Mouse (Mus musculus): ENCODE measurements at regions not wholly inside any gene's neighbourhood (a gene's known extent, or its start where the extent isn't known, plus 50 kb on each side); places are given as distances from the start of the nearest gene placed in this dataset.

- no peak overlapping the region for H3ac ChIP-seq (ENCODE audit: control insufficient read depth, insufficient read length)
- no peaks in the 10 kb centered on the region for H3K79me2 ChIP-seq (ENCODE audit: control insufficient read depth, insufficient read depth)
- H3K36me3 ChIP-seq (ENCODE audit: control insufficient read depth, insufficient read depth), result no peaks in the 10 kb centered on the region
- H3K27me3 ChIP-seq (ENCODE audit: control insufficient read depth, insufficient read depth, insufficient read length), result no peaks in the 10 kb centered on the region
- H3K4me3 ChIP-seq, result no peak overlapping the region
- TF ChIP-seq CEBPB (IDR thresholded peaks at IDR 0.05; ENCODE audit: insufficient read depth, poor library complexity, severe bottlenecking) (no peak), REST (IDR thresholded peaks at IDR 0.05; ENCODE audit: insufficient read depth, insufficient read length) (no peak), POLR2AphosphoS2 (IDR thresholded peaks at IDR 0.05; ENCODE audit: insufficient read length, low read depth) (no peak), USF1 (IDR thresholded peaks at IDR 0.05; ENCODE audit: low read depth) (no peak), MAX (IDR thresholded peaks at IDR 0.05; ENCODE audit: low read depth) (no peak), MYOG (IDR thresholded peaks at IDR 0.05; ENCODE audit: control insufficient read depth in 1 of 3, insufficient read depth in 1 of 3, insufficient read length in 2 of 3, low read depth in 2 of 3) (no peak), TCF12 (IDR thresholded peaks at IDR 0.05; ENCODE audit: insufficient read depth, poor library complexity, severe bottlenecking) (no peak), SRF (IDR thresholded peaks at IDR 0.05; ENCODE audit: control insufficient read depth, insufficient read length, low read depth) (no peak), MYOD1 (IDR thresholded peaks at IDR 0.05; ENCODE audit: control insufficient read depth in 1 of 3, insufficient read length in 2 of 3, low read depth in 2 of 3) (no peak), TCF3 (IDR thresholded peaks at IDR 0.05; ENCODE audit: insufficient read length, low read depth) (no peak), E2F4 (IDR thresholded peaks at IDR 0.05; ENCODE audit: insufficient read depth) (no peak), POLR2A (IDR thresholded peaks at IDR 0.05; ENCODE audit: insufficient read length, low read depth) (no peak)
- no peak overlapping the region for H3K4me2 ChIP-seq (ENCODE audit: low read depth)
Observed at GRCm38 (mm10) chr15:61411821-61412220, 489.0 kb upstream of the A1bg start.

DNA sequence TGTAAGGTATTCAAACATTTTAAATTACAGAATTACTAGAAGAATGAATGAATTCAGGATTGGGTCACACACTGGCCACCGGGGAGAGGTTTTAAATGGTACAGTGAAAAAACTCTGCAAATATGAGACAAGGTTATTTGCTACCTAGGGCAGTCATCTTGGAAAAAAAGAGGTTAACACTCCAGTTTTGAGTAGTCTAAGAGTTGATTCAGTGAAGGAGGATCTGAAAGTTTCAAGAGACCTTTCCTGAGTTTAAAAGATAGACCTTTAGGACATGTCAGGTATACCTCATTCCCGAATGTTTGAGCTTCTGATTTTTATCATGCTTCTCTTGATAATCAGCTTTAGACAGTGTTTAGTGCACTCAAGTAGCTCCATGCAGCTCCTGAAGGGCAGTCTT lies 488.0 kb upstream of the A1bg start:
- Histone ChIP-seq H3K36me3 (ENCODE audit: control insufficient read depth, insufficient read depth) (no peaks in the 10 kb centered on the region), H3K4me2 (ENCODE audit: low read depth) (no peak overlapping the region), H3K27me3 (ENCODE audit: control insufficient read depth, insufficient read depth, insufficient read length) (no peaks in the 10 kb centered on the region), H3ac (ENCODE audit: control insufficient read depth, insufficient read length) (no peak overlapping the region), H3K4me3 (no peak overlapping the region), H3K79me2 (ENCODE audit: control insufficient read depth, insufficient read depth) (no peaks in the 10 kb centered on the region)
- no peak for TF ChIP-seq REST (IDR thresholded peaks at IDR 0.05; ENCODE audit: insufficient read depth, insufficient read length)
- TF ChIP-seq SRF (IDR thresholded peaks at IDR 0.05; ENCODE audit: control insufficient read depth, insufficient read length, low read depth), result no peak
- TF ChIP-seq MYOG (IDR thresholded peaks at IDR 0.05; ENCODE audit: control insufficient read depth in 1 of 3, insufficient read depth in 1 of 3, insufficient read length in 2 of 3, low read depth in 2 of 3), result no peak

- Histone ChIP-seq H3K79me2 (ENCODE audit: control insufficient read depth, insufficient read depth) (no peaks in the 10 kb centered on the region), H3K36me3 (ENCODE audit: control insufficient read depth, insufficient read depth) (no peaks in the 10 kb centered on the region), H3K4me2 (ENCODE audit: low read depth) (no peak overlapping the region), H3ac (ENCODE audit: control insufficient read depth, insufficient read length) (no peak overlapping the region), H3K4me3 (no peak overlapping the region), H3K27me3 (ENCODE audit: control insufficient read depth, insufficient read depth, insufficient read length) (no peaks in the 10 kb centered on the region)
- TF ChIP-seq USF1 (IDR thresholded peaks at IDR 0.05; ENCODE audit: low read depth), result no peak
- TF ChIP-seq TCF3 (IDR thresholded peaks at IDR 0.05; ENCODE audit: insufficient read length, low read depth), result no peak
- no peak for TF ChIP-seq POLR2A (IDR thresholded peaks at IDR 0.05; ENCODE audit: insufficient read length, low read depth)
Observed at GRCm38 (mm10) chr15:61408621-61409020, 485.8 kb upstream of the A1bg start.

GRCm38 (mm10) chr15:61400720-61401119 lies 477.9 kb upstream of the A1bg start:
- H3K36me3 ChIP-seq (ENCODE audit: control insufficient read depth, insufficient read depth), result no peaks in the 10 kb centered on the region

DNA sequence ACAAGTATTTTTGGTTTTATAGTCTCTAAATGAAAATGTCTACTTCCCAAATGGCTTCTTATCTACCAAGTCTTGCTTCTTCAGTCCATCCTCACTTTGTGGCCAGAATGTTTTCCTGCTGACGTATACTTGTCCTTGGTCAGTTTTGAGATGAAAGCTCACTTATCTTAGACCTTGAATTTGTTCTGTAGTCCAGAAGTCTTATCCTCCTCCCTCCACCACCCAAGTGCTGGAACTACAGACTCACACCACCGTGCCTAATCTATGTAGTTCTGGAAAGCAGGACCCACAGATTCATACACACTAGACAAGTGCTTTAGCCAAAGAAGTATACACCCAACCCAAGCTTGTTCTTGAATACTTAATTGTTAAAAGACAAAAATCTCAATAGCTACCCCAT lies 477.2 kb upstream of the A1bg start:
- Histone ChIP-seq H3K79me2 (ENCODE audit: control insufficient read depth, insufficient read depth) (no peaks in the 10 kb centered on the region), H3K4me2 (ENCODE audit: low read depth) (no peak overlapping the region), H3K27me3 (ENCODE audit: control insufficient read depth, insufficient read depth, insufficient read length) (no peaks in the 10 kb centered on the region), H3K4me3 (no peak overlapping the region), H3K36me3 (ENCODE audit: control insufficient read depth, insufficient read depth) (no peaks in the 10 kb centered on the region), H3ac (ENCODE audit: control insufficient read depth, insufficient read length) (no peak overlapping the region)
- TF ChIP-seq REST (IDR thresholded peaks at IDR 0.05; ENCODE audit: insufficient read depth, insufficient read length) (no peak), POLR2A (IDR thresholded peaks at IDR 0.05; ENCODE audit: insufficient read length, low read depth) (no peak), USF1 (IDR thresholded peaks at IDR 0.05; ENCODE audit: low read depth) (no peak), SRF (IDR thresholded peaks at IDR 0.05; ENCODE audit: control insufficient read depth, insufficient read length, low read depth) (no peak), E2F4 (IDR thresholded peaks at IDR 0.05; ENCODE audit: insufficient read depth) (no peak), MYOD1 (IDR thresholded peaks at IDR 0.05; ENCODE audit: control insufficient read depth in 1 of 3, insufficient read length in 2 of 3, low read depth in 2 of 3) (no peak), POLR2AphosphoS2 (IDR thresholded peaks at IDR 0.05; ENCODE audit: insufficient read length, low read depth) (no peak), TCF3 (IDR thresholded peaks at IDR 0.05; ENCODE audit: insufficient read length, low read depth) (no peak), MYOG (IDR thresholded peaks at IDR 0.05; ENCODE audit: control insufficient read depth in 1 of 3, insufficient read depth in 1 of 3, insufficient read length in 2 of 3, low read depth in 2 of 3) (no peak), TCF12 (IDR thresholded peaks at IDR 0.05; ENCODE audit: insufficient read depth, poor library complexity, severe bottlenecking) (no peak), CEBPB (IDR thresholded peaks at IDR 0.05; ENCODE audit: insufficient read depth, poor library complexity, severe bottlenecking) (no peak), MAX (IDR thresholded peaks at IDR 0.05; ENCODE audit: low read depth) (no peak)

More at GRCm38 (mm10) chr15:61400720-61401119, 477.9 kb upstream of the A1bg start:
- no peak overlapping the region for H3K4me2 ChIP-seq (ENCODE audit: low read depth)
- H3K27me3 ChIP-seq (ENCODE audit: control insufficient read depth, insufficient read depth, insufficient read length), result no peaks in the 10 kb centered on the region
- TF ChIP-seq CEBPB (IDR thresholded peaks at IDR 0.05; ENCODE audit: insufficient read depth, poor library complexity, severe bottlenecking) (no peak), USF1 (IDR thresholded peaks at IDR 0.05; ENCODE audit: low read depth) (no peak), TCF12 (IDR thresholded peaks at IDR 0.05; ENCODE audit: insufficient read depth, poor library complexity, severe bottlenecking) (no peak), E2F4 (IDR thresholded peaks at IDR 0.05; ENCODE audit: insufficient read depth) (no peak), TCF3 (IDR thresholded peaks at IDR 0.05; ENCODE audit: insufficient read length, low read depth) (no peak), MYOD1 (IDR thresholded peaks at IDR 0.05; ENCODE audit: control insufficient read depth in 1 of 3, insufficient read length in 2 of 3, low read depth in 2 of 3) (no peak), POLR2A (IDR thresholded peaks at IDR 0.05; ENCODE audit: insufficient read length, low read depth) (no peak), POLR2AphosphoS2 (IDR thresholded peaks at IDR 0.05; ENCODE audit: insufficient read length, low read depth) (no peak), MAX (IDR thresholded peaks at IDR 0.05; ENCODE audit: low read depth) (no peak), MYOG (IDR thresholded peaks at IDR 0.05; ENCODE audit: control insufficient read depth in 1 of 3, insufficient read depth in 1 of 3, insufficient read length in 2 of 3, low read depth in 2 of 3) (no peak), REST (IDR thresholded peaks at IDR 0.05; ENCODE audit: insufficient read depth, insufficient read length) (no peak)
- H3ac ChIP-seq (ENCODE audit: control insufficient read depth, insufficient read length), result no peak overlapping the region
- no peak overlapping the region for H3K4me3 ChIP-seq
- no peaks in the 10 kb centered on the region for H3K79me2 ChIP-seq (ENCODE audit: control insufficient read depth, insufficient read depth)

All from myocyte (in vitro differentiated cells).